Mouse (Mus musculus): ENCODE data around the gene Slc35g2. TPM values are rescaled to one million over a fixed set of nuclear protein-coding genes. Genes with fewer than 3 reads are reported as not detected.

Slc35g2 gene
- polyA plus RNA-seq (2014; fragmentation: Nextera tagmentation; extraction: Ambion mirVana): 2.4 and 4.1 TPM in 2 replicates

GRCm38 (mm10) chr9:100570626-100571233, at the start of gene Slc35g2:
Slc35g2 (minus strand) TSS chr9:100571090.
- ATAC-seq (replicated peaks; ENCODE audit: low FRiP score) (peak; percentile 49), DNase-seq (ENCODE audit: low spot score) (peak; percentile 66)
- H3K27me3 ChIP-seq (replicated peaks; ENCODE audit: control insufficient read depth, insufficient read depth, low read length): peaks cover 20% of the 10 kb centered on the region
- peak within 1 kb of the TSS; percentile 58 for H3K9ac ChIP-seq (ENCODE audit: low read depth, low read length)
- peaks cover 3% of the 10 kb centered on the region; the same call in 1 of the 2 replicates for H3K4me1 ChIP-seq (replicated peaks; ENCODE audit: control insufficient read depth, insufficient read depth, low read length)
- peak within 1 kb of the TSS; percentile 64 for H3K4me3 ChIP-seq (ENCODE audit: low read depth, low read length)
- no peaks in the 10 kb centered on the region for H3K36me3 ChIP-seq (ENCODE audit: control insufficient read depth, insufficient read depth, low read length)
- no peak within 1 kb of the TSS for H3K27ac ChIP-seq (ENCODE audit: low read depth, low read length)
- peak within 1 kb of the TSS; percentile 90 for H3K4me2 ChIP-seq
- WGBS: under 1% methylated on average over 53 of the region's 55 CpGs
- H3K9me3 ChIP-seq (ENCODE audit: control insufficient read depth, low read length): no peaks in the 10 kb centered on the region

- H3K27ac ChIP-seq (ENCODE audit: low read depth, low read length): no peak overlapping the region
- ATAC-seq (replicated peaks; ENCODE audit: low FRiP score) (no peak), DNase-seq (ENCODE audit: low spot score) (no peak)
- H3K9ac ChIP-seq (ENCODE audit: low read depth, low read length): no peak overlapping the region
- 67% methylated on average over 11 of the region's 11 CpGs for WGBS
- H3K27me3 ChIP-seq (replicated peaks; ENCODE audit: control insufficient read depth, insufficient read depth, low read length): no peaks in the 10 kb centered on the region
- no peaks in the 10 kb centered on the region for H3K36me3 ChIP-seq (ENCODE audit: control insufficient read depth, insufficient read depth, low read length)
- no peaks in the 10 kb centered on the region for H3K9me3 ChIP-seq (ENCODE audit: control insufficient read depth, low read length)
- no peak overlapping the region for H3K4me3 ChIP-seq (ENCODE audit: low read depth, low read length)
- no peaks in the 10 kb centered on the region for H3K4me1 ChIP-seq (replicated peaks; ENCODE audit: control insufficient read depth, insufficient read depth, low read length)
- no peak overlapping the region for H3K4me2 ChIP-seq
These were observed 46.1 kb upstream of the Slc35g2 start for GRCm38 (mm10) chr9:100616947-100617346.

GRCm38 (mm10) chr9:100613501-100614071, 42.7 kb upstream of the Slc35g2 start:
- Histone ChIP-seq H3K4me1 (replicated peaks; ENCODE audit: control insufficient read depth, insufficient read depth, low read length) (no peaks in the 10 kb centered on the region), H3K36me3 (ENCODE audit: control insufficient read depth, insufficient read depth, low read length) (no peaks in the 10 kb centered on the region), H3K9ac (ENCODE audit: low read depth, low read length) (no peak overlapping the region), H3K4me3 (ENCODE audit: low read depth, low read length) (no peak overlapping the region), H3K27me3 (replicated peaks; ENCODE audit: control insufficient read depth, insufficient read depth, low read length) (no peaks in the 10 kb centered on the region), H3K4me2 (no peak overlapping the region), H3K9me3 (ENCODE audit: control insufficient read depth, low read length) (no peaks in the 10 kb centered on the region), H3K27ac (ENCODE audit: low read depth, low read length) (no peak overlapping the region)
- DNase-seq (ENCODE audit: low spot score) (no peak), ATAC-seq (replicated peaks; ENCODE audit: low FRiP score) (no peak)
- WGBS: 82% methylated on average over 3 of the region's 3 CpGs

GRCm38 (mm10) chr9:100605985-100606554, 35.2 kb upstream of the Slc35g2 start:
- Histone ChIP-seq H3K9ac (ENCODE audit: low read depth, low read length) (no peak overlapping the region), H3K4me1 (replicated peaks; ENCODE audit: control insufficient read depth, insufficient read depth, low read length) (no peaks in the 10 kb centered on the region), H3K27ac (ENCODE audit: low read depth, low read length) (no peak overlapping the region), H3K4me2 (no peak overlapping the region), H3K4me3 (ENCODE audit: low read depth, low read length) (no peak overlapping the region), H3K27me3 (replicated peaks; ENCODE audit: control insufficient read depth, insufficient read depth, low read length) (no peaks in the 10 kb centered on the region), H3K9me3 (ENCODE audit: control insufficient read depth, low read length) (no peaks in the 10 kb centered on the region), H3K36me3 (ENCODE audit: control insufficient read depth, insufficient read depth, low read length) (no peaks in the 10 kb centered on the region)
- DNase-seq (ENCODE audit: low spot score) (no peak), ATAC-seq (replicated peaks; ENCODE audit: low FRiP score) (no peak)
- 49% methylated on average over 7 of the region's 7 CpGs for WGBS

- Histone ChIP-seq H3K9me3 (ENCODE audit: control insufficient read depth, low read length) (no peaks in the 10 kb centered on the region), H3K4me3 (ENCODE audit: low read depth, low read length) (no peak overlapping the region), H3K27ac (ENCODE audit: low read depth, low read length) (no peak overlapping the region), H3K36me3 (ENCODE audit: control insufficient read depth, insufficient read depth, low read length) (no peaks in the 10 kb centered on the region), H3K4me1 (replicated peaks; ENCODE audit: control insufficient read depth, insufficient read depth, low read length) (no peaks in the 10 kb centered on the region), H3K27me3 (replicated peaks; ENCODE audit: control insufficient read depth, insufficient read depth, low read length) (no peaks in the 10 kb centered on the region), H3K4me2 (no peak overlapping the region), H3K9ac (ENCODE audit: low read depth, low read length) (no peak overlapping the region)
- WGBS: 92% methylated on average over 1 of the region's 1 CpGs
- DNase-seq (ENCODE audit: low spot score) (no peak), ATAC-seq (replicated peaks; ENCODE audit: low FRiP score) (no peak)
These were observed 34.6 kb upstream of the Slc35g2 start for GRCm38 (mm10) chr9:100605522-100605921.

GRCm38 (mm10) chr9:100603156-100603555, 32.3 kb upstream of the Slc35g2 start:
- WGBS: 62% methylated on average over 5 of the region's 5 CpGs
- no peak overlapping the region for H3K4me2 ChIP-seq
- H3K9ac ChIP-seq (ENCODE audit: low read depth, low read length): no peak overlapping the region
- H3K27me3 ChIP-seq (replicated peaks; ENCODE audit: control insufficient read depth, insufficient read depth, low read length): no peaks in the 10 kb centered on the region
- no peaks in the 10 kb centered on the region for H3K4me1 ChIP-seq (replicated peaks; ENCODE audit: control insufficient read depth, insufficient read depth, low read length)
- ATAC-seq (replicated peaks; ENCODE audit: low FRiP score) (no peak), DNase-seq (ENCODE audit: low spot score) (no peak)
- no peaks in the 10 kb centered on the region for H3K36me3 ChIP-seq (ENCODE audit: control insufficient read depth, insufficient read depth, low read length)
- no peak overlapping the region for H3K4me3 ChIP-seq (ENCODE audit: low read depth, low read length)
- no peaks in the 10 kb centered on the region for H3K9me3 ChIP-seq (ENCODE audit: control insufficient read depth, low read length)
- H3K27ac ChIP-seq (ENCODE audit: low read depth, low read length): no peak overlapping the region

- no peaks in the 10 kb centered on the region for H3K4me1 ChIP-seq (replicated peaks; ENCODE audit: control insufficient read depth, insufficient read depth, low read length)
- no peaks in the 10 kb centered on the region for H3K27me3 ChIP-seq (replicated peaks; ENCODE audit: control insufficient read depth, insufficient read depth, low read length)
- WGBS: 87% methylated on average over 1 of the region's 1 CpGs
- no peak overlapping the region for H3K4me3 ChIP-seq (ENCODE audit: low read depth, low read length)
- H3K27ac ChIP-seq (ENCODE audit: low read depth, low read length): no peak overlapping the region
- no peak overlapping the region for H3K9ac ChIP-seq (ENCODE audit: low read depth, low read length)
- ATAC-seq (replicated peaks; ENCODE audit: low FRiP score) (no peak), DNase-seq (ENCODE audit: low spot score) (no peak)
- H3K36me3 ChIP-seq (ENCODE audit: control insufficient read depth, insufficient read depth, low read length): no peaks in the 10 kb centered on the region
- H3K9me3 ChIP-seq (ENCODE audit: control insufficient read depth, low read length): no peaks in the 10 kb centered on the region
- H3K4me2 ChIP-seq: no peak overlapping the region
These were observed 31.2 kb upstream of the Slc35g2 start for GRCm38 (mm10) chr9:100602130-100602529.

GRCm38 (mm10) chr9:100599761-100600328, 29.0 kb upstream of the Slc35g2 start:
- H3K9me3 ChIP-seq (ENCODE audit: control insufficient read depth, low read length): peaks cover 2% of the 10 kb centered on the region; the same call in 1 of the 2 replicates
- H3K27ac ChIP-seq (ENCODE audit: low read depth, low read length): no peak overlapping the region
- H3K36me3 ChIP-seq (ENCODE audit: control insufficient read depth, insufficient read depth, low read length): no peaks in the 10 kb centered on the region
- no peak overlapping the region for H3K4me3 ChIP-seq (ENCODE audit: low read depth, low read length)
- H3K4me1 ChIP-seq (replicated peaks; ENCODE audit: control insufficient read depth, insufficient read depth, low read length): no peaks in the 10 kb centered on the region
- no peak for DNase-seq (ENCODE audit: low spot score)
- H3K27me3 ChIP-seq (replicated peaks; ENCODE audit: control insufficient read depth, insufficient read depth, low read length): no peaks in the 10 kb centered on the region
- ATAC-seq (replicated peaks; ENCODE audit: low FRiP score): no peak
- WGBS: 73% methylated on average over 3 of the region's 3 CpGs
- H3K4me2 ChIP-seq: no peak overlapping the region
- H3K9ac ChIP-seq (ENCODE audit: low read depth, low read length): no peak overlapping the region
